Mouse (Mus musculus) lung, postnatal 10 days (tissue): ENCODE measurements around the gene Khdrbs2.

ENCODE experiments used
- DNase-seq: peaks from one replicate; pipeline ENCODE4 v3.0.0; 2021

Gene Khdrbs2

GRCm38 (mm10) chr1:32172506-32173239 lies at the start of gene Khdrbs2:
Khdrbs2 (plus strand) TSS chr1:32172714.
- DNase-seq: peak; percentile 65

- DNase-seq: peak; percentile 5
Observed at GRCm38 (mm10) chr1:32174566-32174965, 2.1 kb downstream of the Khdrbs2 start.

DNA sequence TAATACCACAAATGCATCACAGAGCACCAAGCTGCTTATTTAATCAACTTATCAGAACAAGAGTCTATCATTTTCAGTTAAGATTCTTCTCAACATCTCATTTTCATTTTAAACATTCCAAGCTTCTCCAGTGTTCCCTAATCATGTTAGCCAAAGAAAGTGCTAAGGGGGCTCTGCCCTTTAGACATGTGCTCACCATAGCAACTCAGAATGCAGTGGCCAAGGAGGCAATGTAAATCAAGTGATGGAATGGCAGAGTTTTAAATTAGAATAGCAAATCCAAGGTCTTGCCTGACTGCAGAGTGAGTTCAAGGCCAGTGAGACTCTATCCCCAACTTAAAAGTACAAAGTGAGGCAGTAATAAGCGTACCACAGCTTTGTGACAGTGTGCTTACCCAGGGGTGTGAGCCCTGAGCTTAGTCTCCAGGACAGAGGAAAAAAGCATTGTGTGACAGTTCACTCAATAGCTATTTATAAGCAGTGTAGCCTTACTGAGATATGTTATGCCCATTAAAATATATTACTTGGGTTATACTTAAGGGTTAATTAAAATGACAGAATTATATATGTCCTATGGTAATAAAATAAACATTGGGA lies 27.2 kb downstream of the Khdrbs2 start:
- DNase-seq: no peak

DNA sequence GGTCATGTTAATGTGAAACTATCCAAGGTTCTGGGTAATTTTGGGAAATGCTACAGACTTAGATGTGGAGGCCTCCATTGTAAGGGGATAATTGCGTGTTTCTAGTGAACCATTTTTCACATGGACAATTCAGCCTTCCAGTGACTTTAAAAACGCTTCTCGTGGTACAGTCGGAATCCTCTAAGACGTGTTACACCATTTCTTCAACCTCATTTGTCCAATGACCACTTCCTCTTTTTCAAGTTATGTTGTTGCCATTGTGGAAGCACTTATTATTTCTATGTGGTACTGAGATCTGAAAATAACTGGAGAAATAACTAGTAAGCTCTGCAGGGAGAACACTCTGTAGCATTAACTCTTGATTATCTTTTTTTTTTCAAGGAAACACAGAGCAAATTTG lies 75.9 kb downstream of the Khdrbs2 start:
- DNase-seq: no peak

DNA sequence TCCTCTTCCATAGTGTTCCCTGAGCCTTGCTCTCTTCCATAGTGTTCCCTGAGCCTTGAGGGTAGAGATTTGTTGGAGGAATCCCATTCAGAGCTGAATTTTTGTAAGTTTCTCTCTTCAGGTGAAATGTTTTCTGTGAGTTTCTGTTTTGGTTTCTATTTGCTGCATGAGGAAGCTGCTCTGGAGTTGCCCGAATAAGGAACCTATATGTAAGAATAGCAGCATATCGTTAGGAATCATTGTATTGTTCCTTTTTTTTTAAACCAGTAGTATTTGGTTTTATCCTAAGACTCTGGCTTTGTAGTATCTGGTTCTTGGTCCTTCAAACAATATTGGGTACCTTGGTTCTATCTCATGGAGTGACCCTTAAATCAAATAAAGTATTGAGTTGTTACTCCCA lies 77.1 kb downstream of the Khdrbs2 start:
- no peak for DNase-seq

DNA sequence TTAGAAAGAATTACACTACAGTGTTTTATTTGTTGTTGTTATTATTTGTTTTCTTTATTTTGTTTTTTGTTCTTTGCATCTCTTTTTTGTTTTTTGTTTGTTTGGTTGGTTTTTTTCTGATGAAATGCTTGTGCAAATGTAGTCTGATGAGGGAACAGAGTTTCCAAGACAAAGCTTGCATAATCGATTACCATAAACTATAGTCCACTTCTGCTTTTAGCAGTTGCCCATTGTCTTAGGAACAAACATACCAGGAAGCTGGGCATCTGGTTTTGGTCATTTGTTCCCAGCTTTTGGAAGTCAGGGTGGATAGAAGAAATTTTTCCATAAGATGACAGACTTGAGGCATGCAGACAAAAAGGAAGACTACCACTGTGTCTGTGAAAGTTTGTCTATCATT lies 77.8 kb downstream of the Khdrbs2 start:
- no peak for DNase-seq

- DNase-seq: no peak
Observed at GRCm38 (mm10) chr1:32258942-32259341, 86.4 kb downstream of the Khdrbs2 start.

DNA sequence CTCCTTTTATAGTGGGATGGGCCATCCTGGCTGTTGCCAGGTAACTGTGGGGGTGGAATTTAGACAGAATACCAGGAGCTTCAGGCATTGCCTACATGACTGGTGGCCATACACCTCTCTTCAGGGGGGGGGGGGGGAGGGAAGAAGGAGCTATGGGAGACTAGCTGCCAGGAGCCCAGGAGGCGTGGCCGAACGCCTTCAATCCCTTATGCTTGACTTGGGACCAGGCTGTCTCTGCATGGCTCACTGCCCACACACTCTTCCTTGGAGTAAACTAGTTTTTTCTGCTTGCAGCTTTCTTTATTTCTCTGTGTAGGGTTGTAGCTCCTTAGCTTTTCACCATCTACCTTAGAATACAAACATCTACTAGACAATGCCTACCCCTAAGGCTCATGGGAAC lies 98.0 kb downstream of the Khdrbs2 start:
- DNase-seq: no peak

DNA sequence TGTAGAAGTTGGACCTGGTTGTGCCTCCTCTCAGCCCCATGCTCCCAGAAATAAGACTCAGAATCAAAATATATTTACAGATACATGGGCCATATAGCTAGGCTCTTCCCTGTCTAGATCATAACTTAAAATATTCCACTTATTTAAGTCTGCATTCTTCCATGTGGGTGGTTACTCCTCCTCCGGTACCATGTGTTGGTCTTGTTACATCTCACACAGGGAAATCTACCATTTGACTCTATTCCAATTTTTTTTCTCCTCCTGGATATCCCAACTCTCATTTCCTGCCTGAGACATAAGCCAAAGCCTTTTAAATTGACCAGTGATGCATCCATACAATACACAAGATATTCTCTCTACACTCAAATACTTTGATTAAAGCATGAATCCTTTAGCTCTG lies 122.2 kb downstream of the Khdrbs2 start:
- DNase-seq: no peak

- no peak for DNase-seq
Observed at GRCm38 (mm10) chr1:32301391-32301790, 128.9 kb downstream of the Khdrbs2 start.

DNA sequence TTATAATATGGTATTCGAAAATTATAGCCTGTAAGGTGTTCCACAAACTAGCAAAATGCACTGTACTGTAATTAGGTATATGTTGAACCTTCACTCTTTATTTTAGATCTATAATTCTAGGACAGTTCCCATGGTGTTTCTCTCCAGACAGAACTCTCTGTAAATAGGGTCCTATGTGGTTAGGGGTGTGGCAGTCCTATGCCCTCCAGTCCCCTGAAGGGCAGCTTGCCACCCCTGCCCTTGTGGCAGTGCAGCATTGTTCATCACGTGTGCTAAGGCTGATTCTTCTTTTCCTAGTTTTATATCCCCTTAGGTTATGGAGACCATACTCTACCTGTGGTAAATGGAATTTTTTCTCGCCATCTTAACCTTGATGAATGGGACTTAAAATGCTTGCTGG lies 136.6 kb downstream of the Khdrbs2 start:
- no peak for DNase-seq

DNA sequence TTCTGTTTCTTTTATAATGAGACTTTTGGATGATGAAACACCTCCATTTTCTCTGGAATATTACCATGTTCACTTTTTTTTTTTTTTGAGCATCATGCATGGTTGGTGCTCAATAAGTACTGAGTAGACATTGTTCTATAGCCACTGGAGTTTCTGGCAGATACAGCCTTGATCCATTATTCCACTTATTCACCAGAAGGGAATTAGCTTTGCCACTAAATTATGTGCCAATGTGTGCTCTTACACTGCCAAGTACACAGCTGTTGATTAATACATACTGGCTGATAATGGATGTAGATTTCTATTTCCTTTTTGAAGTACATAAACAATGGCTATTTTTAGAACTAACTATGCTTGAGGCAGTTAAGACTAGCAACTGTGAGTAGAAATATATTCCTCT lies 137.1 kb downstream of the Khdrbs2 start:
- DNase-seq: no peak

DNA sequence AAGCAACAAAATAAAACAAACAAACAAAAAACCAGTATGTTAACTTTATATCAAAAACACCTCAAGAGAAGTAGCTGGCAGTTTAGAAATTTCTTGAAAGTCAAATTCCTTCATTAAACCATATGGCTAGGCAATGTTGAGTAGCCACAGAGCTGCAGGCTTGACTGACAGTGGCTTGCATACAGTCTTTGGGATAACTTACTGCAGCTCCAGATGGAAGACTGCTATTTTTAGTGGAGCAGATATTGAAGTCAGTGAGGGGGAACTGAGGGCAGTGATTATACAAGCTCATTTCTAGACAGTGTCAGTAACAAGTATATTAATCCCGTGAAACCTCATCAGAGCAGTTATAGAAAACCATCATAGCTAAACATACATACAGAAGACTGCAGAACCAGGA lies 166.6 kb downstream of the Khdrbs2 start:
- no peak for DNase-seq

DNA sequence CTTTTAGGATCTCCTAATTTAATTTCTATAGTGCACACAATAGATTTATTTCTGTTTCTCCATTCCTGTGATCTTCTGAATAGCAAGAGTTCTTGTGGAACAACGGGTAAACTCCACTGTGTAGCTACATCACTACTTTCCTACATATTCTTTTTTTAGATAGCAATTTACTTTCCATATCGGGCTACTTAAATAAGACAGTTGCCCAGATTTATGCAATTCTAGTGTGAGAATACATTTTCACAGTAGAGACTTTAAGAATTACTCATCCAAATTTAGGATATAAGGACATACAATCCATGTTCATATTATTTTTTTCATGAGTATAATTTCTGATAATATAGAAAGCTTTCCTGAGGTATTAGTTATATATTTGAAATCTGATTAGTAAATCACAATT lies 175.0 kb downstream of the Khdrbs2 start:
- no peak for DNase-seq

- no peak for DNase-seq
Observed at GRCm38 (mm10) chr1:32352076-32352475, 179.6 kb downstream of the Khdrbs2 start.

- DNase-seq: no peak
Observed at GRCm38 (mm10) chr1:32363539-32363938, 191.0 kb downstream of the Khdrbs2 start.

DNA sequence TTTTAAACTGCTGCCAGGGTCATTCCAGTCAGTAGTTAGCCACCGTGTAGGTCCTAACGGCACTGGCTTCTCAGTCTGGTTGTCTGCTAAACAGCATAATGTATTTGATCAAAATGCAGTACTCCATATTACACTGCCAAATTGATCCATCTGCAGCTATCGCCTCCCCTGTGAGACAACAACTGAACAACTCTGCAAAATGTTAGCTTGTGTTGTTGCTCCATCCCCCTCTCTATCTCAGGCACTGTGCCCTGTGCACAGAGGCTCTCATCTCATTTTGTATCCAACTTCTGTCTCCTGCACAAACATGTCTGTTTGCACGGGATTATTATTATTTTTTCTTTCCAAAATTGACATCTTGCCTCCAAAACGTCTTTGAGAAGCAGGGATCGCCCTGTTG lies 225.0 kb downstream of the Khdrbs2 start:
- DNase-seq: no peak

DNA sequence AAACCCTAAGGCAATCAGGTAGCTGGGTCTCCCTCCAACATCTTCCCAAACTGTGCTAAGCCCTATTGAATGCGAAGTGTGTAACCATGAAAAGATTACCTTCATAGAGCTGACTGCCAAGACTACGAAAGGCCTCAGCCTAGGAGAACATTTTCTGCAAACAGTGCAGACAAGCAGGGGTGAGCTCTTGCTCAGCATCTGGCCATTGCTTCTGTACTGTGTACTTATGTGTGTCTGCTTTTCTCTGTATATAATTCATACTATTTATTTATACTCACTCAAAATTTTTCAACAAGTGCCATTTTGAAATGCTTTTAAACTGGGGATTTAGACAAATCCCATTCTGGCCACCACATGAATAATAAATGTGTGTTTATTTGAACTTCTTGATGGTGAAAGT lies 235.1 kb downstream of the Khdrbs2 start:
- no peak for DNase-seq

- DNase-seq: no peak
Observed at GRCm38 (mm10) chr1:32428410-32428809, 255.9 kb downstream of the Khdrbs2 start.

- DNase-seq: peak; percentile 8
Observed at GRCm38 (mm10) chr1:32429493-32429892, 257.0 kb downstream of the Khdrbs2 start.

DNA sequence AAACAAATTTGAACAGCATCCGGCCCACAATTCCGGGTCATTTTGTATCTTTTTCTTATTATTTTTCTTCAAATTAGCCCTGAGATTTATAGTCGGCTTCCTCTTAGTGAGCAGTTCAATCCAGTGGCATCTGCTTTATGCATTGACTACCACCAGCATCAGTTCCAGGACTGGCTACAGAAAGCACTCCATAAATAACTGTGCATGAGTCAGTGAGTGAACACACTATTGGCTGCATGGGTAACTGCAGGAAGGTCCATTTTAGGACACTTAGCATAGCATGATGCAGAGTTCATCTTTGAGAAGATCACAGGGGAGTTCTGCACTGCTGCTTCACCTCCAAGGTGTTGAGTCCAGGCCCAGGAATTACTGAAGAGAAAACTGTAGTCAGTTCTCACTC lies 258.0 kb downstream of the Khdrbs2 start:
- no peak for DNase-seq

DNA sequence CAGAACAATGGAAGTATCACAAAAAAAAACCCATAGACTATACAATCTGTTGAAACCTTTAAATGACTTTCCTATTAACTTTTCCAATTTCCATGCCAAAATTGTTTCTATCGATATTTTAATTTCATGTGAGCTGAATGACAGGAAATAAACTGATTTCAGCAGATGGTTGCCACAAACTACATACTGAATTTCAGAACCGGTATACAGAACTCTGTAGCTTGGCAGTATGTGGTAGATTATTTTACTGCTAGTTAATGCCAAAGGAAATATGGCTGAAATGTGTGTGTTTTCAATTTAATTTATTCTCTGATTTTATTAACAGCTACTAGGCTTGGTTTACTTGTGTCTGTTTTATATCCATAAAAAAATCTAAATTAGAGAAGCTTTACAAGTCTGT lies 260.6 kb downstream of the Khdrbs2 start:
- DNase-seq: no peak

DNA sequence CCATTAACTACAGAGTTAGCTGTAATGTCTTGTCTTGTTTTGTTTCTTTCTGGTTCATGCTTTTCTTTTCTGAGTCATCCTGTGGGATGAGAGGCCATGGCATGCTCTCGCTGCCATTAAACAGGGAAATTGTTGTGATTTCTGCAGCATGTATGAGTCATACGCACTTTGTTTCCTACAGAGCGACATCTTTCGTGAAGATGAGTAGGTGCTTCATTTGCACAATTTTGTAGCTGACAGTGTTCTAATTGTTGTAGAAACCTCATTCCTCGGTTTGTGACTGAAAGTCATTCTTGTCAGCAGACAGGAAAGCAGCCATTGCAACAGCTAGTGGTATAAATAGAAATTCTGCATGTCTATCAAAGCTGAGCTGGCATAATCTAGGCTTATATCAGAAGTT lies 271.4 kb downstream of the Khdrbs2 start:
- no peak for DNase-seq

DNA sequence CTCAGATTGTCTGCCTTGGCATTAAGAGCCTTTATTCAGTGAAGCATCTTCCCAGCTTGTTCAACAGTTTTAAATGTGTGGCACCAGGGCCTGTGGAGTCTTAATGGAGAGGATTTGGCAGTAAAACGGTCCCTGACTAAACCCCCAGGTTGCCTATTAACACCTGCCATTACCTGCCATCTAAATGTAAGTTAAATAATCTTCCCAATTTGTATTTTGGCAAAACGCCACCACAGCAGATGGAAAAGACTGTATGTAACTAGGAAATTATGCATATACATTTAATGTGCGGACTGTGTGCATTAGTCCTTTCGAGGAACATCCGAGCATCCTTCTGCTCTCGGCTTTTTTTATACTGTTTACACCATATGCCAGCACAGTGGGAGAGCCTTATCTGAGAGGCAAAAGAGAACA lies 290.6 kb downstream of the Khdrbs2 start:
- DNase-seq: no peak

GRCm38 (mm10) chr1:32471022-32471421 lies 298.5 kb downstream of the Khdrbs2 start:
- no peak for DNase-seq
